Mouse (Mus musculus): ENCODE results near the gene Abracl.

DNA sequence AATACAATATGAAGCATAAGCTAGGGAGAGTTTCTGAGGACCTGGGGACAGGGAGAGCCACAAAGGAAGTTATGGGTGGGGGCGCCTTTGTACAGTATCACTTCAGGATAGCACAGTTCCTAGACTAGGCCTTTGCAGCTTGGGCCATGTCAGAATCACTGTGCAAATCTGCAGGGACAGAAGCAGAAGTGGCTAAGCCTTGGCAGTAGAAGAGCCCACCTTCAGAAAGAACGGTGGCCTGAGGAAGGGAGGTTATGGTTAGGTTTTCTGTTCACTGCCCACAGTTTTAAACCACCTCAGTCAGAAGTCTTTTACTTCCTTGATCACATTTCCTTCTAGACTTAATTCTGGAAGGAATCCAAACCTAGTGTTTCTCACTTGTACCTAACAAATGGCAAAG lies 47.5 kb upstream of the Abracl start:
- TF ChIP-seq MAX (IDR thresholded peaks at IDR 0.05; ENCODE audit: low read depth) = no peak
- no peak for TF ChIP-seq MYOD1 (IDR thresholded peaks at IDR 0.05; ENCODE audit: control insufficient read depth in 1 of 3, insufficient read length in 2 of 3, low read depth in 2 of 3)
- no peak for TF ChIP-seq TCF12 (IDR thresholded peaks at IDR 0.05; ENCODE audit: insufficient read depth, poor library complexity, severe bottlenecking)
- TF ChIP-seq POLR2A (IDR thresholded peaks at IDR 0.05; ENCODE audit: insufficient read length, low read depth) = no peak
